Mouse (Mus musculus) hindbrain, embryonic 16.5 days (tissue): Measurements from ENCODE around the gene Rftn1. TPM values are rescaled to one million over a fixed set of nuclear protein-coding genes. Genes with fewer than 3 reads are reported as not detected.
A peak's percentile ranks its signal among the peaks of the same experiment; 100 is the strongest.

Source experiments
- ATAC-seq: fragments of 200-750 bp; cut with Nextera tagmentation; 2 replicates; pipeline ENCODE4 v1.8.0; 2017; ENCODE audit warnings: moderate TSS enrichment, moderate library complexity
- H3K27ac ChIP-seq: fragments of 300-500 bp; sonication (generic); 2 replicates; pipeline ENCODE4 v1.5.1; 2014; ENCODE audit warnings: low read depth, mild to moderate bottlenecking, control low read depth, low read length, moderate library complexity
- H3K27me3 ChIP-seq: fragments of 300-500 bp; sonication (generic); replicated peaks from 2 replicates; pipeline ENCODE4 v1.6.1; 2014; ENCODE audit warnings: low read length; ENCODE audit not compliant: control insufficient read depth, insufficient read depth
- H3K36me3 ChIP-seq: fragments of 300-500 bp; sonication (generic); 2 replicates; pipeline ENCODE4 v1.6.1; 2014; ENCODE audit warnings: mild to moderate bottlenecking, low read length, moderate library complexity, mixed read lengths; ENCODE audit not compliant: control insufficient read depth, insufficient read depth
- H3K4me1 ChIP-seq: fragments of 300-500 bp; sonication (generic); 2 replicates; pipeline ENCODE4 v1.6.1; 2014; ENCODE audit warnings: low read depth, low read length; ENCODE audit not compliant: control insufficient read depth, insufficient read depth
- H3K4me2 ChIP-seq: fragments of 300-500 bp; sonication (generic); 2 replicates; pipeline ENCODE4 v1.6.1; 2014; ENCODE audit warnings: mild to moderate bottlenecking, low read length, control low read depth, moderate library complexity
- H3K4me3 ChIP-seq: fragments of 300-500 bp; sonication (generic); 2 replicates; pipeline ENCODE4 v1.5.1; 2014; ENCODE audit warnings: mild to moderate bottlenecking, low read length, control low read depth, moderate library complexity
- H3K9ac ChIP-seq: fragments of 300-500 bp; sonication (generic); 2 replicates; pipeline ENCODE4 v1.6.1; 2014; ENCODE audit warnings: low read depth, mild to moderate bottlenecking, control low read depth, low read length, moderate library complexity
- H3K9me3 ChIP-seq: fragments of 300-500 bp; sonication (generic); 2 replicates; pipeline ENCODE4 v1.6.1; 2014; ENCODE audit warnings: mild to moderate bottlenecking, low read length, moderate library complexity; ENCODE audit not compliant: control insufficient read depth
- WGBS: fragments of 180-500 bp; shearing (Covaris S2); extraction: QIAGEN DNeasy Blood & Tissue Kit; methylation state at CpG from one replicate; pipeline ENCODE4 v1.1.7; 2014; 5-methylcytosine and 5-hydroxymethylcytosine counted together
- polyA plus RNA-seq: library from polyadenylated mRNA; unstranded; fragments of >200 nt; fragmentation: Nextera tagmentation; extraction: Ambion mirVana; gene quantifications from 2 replicates; pipeline ENCODE4 v1.2.1, GENCODE M21; 2015

Rftn1 gene
- polyA plus RNA-seq: 21.1 and 24.3 TPM in 2 replicates

DNA sequence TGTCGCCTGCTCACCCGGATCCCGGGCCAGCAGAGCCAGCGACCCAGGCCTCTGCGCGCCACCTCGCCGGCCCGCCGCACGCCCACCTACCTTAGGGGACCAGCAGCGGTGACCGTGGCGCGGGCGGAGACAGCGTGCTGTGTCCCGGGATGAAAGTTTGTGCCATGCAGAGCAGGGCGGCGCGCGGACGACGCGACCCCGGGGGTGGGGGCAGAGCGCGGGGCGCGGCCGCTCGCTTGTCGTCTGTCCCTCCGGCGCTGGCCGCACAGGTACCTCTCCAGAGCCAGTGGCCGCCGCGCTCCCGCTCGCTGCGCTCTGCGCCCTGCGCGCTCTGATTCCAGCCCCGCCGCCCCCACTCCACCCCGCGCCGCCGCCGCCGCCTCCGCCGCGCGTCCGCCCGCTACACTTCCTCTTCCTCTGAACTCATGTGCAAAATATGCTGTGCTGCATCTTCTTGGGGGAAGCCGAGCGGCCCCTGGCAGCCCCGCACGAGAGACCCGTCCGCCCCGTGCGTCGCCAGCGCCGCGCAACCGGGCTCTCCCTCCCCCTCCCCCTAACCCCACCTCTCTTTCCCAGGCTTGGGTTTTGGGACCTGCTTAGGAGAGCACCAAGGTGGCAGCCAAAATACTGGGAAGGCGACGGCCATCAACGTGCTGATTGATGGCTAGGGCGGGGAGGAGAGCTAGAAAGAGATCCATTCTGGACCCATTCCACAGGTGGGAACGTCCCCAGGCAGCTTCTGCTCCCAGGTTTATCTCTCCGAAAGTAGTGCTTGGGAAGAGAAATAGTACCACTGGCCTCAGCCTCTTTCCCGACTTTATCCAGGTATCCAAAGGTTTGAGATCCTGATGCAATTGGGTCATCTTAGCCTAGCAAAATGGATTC, at the start of gene Rftn1:
Gene Rftn1 (minus strand): TSS at position 544 of the 885 bp plus-strand sequence.
- peak within 1 kb of the TSS; percentile 79 for H3K4me3 ChIP-seq
- H3K4me2 ChIP-seq: peak within 1 kb of the TSS; percentile 100
- H3K4me1 ChIP-seq: peaks cover 24% of the 10 kb centered on the region
- 1% methylated on average over 66 of the region's 79 CpGs for WGBS
- 0 out of 2 replicates have a peak, but pooled peaks cover 5% of the 10 kb centered on the region for H3K27me3 ChIP-seq
- H3K9me3 ChIP-seq: no peaks in the 10 kb centered on the region
- H3K9ac ChIP-seq: peak within 1 kb of the TSS; percentile 74
- peak; percentile 46 for ATAC-seq
- H3K27ac ChIP-seq: 0 out of 2 replicates have a peak within 1 kb of the TSS, but pooled peaks have one; percentile 29
- no peaks in the 10 kb centered on the region for H3K36me3 ChIP-seq

DNA sequence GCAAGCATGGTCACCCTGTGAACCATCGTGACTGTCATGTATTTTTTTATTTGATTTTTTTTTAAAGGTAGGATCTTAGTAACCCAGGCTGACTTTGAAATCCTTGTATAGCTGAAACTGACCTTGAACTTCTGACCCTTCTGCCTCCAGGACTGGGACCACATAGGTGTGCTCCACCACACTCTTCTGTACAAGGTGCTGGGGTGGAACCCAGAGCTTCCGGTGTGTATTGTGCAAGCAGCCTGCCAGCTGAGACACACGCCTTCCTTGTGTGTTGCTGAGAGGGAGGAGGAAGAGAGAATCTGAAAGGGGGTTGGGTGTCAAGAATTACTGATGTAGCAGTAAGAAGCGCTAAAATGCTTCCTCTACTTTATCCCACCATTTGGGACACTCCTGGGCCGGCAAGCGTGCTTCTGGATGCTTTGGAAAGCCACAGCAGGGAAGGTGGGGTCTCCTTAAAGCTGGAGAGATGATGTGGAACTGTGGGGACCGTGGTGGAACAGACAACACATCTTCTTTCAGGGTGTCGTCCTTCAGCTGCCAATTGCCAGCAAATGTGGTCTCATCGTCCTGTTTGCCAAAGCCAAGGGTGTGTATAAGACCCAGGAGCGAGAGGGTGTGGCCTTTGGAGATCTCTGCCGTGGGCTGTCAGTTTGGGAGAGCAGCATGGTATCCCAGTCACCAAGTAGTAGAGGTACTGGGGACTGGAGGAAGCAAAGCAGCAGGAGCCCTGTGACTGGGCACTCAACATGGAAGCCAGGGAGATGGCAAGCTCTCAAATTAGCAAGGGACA, 47.5 kb upstream of the Rftn1 start:
- Histone ChIP-seq H3K4me3 (no peak overlapping the region), H3K27ac (no peak overlapping the region), H3K9ac (no peak overlapping the region), H3K4me1 (peaks cover 13% of the 10 kb centered on the region), H3K36me3 (no peaks in the 10 kb centered on the region), H3K9me3 (no peaks in the 10 kb centered on the region), H3K27me3 (0 out of 2 replicates have a peak, but pooled peaks cover 2% of the 10 kb centered on the region), H3K4me2 (no peak overlapping the region)
- WGBS: 61% methylated on average over 11 of the region's 11 CpGs
- no peak for ATAC-seq

DNA sequence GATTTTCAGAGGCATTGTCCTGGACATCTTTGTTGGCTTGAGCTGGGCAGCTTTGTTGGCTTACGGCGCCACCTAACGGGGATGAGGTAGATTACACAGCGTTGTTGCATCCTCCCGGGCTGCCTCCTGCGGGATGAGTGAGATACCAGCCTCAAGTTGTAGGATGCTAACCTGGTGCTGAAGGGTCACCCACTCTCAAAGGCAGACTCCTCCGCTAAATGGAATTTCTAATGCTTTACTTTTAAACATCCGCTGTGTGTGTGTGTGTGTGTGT, 46.9 kb upstream of the Rftn1 start:
- Histone ChIP-seq H3K9me3 (no peaks in the 10 kb centered on the region), H3K9ac (no peak overlapping the region), H3K4me3 (no peak overlapping the region), H3K27me3 (0 out of 2 replicates have a peak, but pooled peaks cover 2% of the 10 kb centered on the region), H3K4me1 (peaks cover 13% of the 10 kb centered on the region), H3K4me2 (peak overlapping the region; percentile 34), H3K36me3 (no peaks in the 10 kb centered on the region), H3K27ac (peak overlapping the region; percentile 60)
- ATAC-seq: peak; percentile 82
- WGBS: 2% methylated on average over 8 of the region's 8 CpGs

DNA sequence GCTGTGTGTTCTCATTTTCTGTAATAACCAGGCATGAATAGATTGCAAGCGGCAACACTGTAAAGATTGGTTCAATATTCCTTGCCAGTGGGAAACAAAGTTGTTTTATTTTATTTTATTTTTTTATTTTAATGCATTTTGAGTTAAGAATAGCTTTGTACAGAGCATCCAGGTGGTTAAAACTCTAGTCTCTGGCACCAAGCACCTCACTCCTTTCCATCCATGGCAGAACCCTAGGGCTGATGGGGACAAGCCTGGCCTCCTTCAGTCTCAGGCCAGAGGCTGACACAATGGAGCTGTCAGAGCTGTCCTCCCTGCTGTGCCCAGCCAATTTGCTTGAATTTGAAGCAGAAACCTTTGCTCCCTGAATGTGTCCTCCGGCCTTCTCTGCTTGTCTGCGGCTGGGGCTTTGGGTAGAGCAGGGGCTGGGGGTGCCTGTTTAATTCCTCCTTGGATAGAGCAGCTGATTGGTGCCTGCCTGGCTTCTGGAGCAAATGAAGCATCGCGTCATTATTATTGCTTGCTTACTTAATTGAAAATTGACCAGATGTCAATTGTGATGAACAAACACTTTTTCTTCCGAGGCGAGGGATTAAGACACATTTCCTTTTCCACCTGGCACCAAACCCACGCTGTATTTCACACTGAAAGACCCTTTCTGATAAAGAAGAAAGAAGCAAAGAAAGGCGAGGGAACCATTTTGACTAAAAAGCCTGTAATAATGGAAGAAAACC, 46.4 kb upstream of the Rftn1 start:
- Histone ChIP-seq H3K4me3 (no peak overlapping the region), H3K36me3 (no peaks in the 10 kb centered on the region), H3K9me3 (no peaks in the 10 kb centered on the region), H3K27ac (peak overlapping the region; percentile 60), H3K27me3 (0 out of 2 replicates have a peak, but pooled peaks cover 2% of the 10 kb centered on the region), H3K4me1 (peaks cover 13% of the 10 kb centered on the region), H3K4me2 (peak overlapping the region; percentile 34), H3K9ac (peak overlapping the region; percentile 3; the same call in 1 of the 2 replicates)
- WGBS: 15% methylated on average over 9 of the region's 9 CpGs
- peak; percentile 87 for ATAC-seq

DNA sequence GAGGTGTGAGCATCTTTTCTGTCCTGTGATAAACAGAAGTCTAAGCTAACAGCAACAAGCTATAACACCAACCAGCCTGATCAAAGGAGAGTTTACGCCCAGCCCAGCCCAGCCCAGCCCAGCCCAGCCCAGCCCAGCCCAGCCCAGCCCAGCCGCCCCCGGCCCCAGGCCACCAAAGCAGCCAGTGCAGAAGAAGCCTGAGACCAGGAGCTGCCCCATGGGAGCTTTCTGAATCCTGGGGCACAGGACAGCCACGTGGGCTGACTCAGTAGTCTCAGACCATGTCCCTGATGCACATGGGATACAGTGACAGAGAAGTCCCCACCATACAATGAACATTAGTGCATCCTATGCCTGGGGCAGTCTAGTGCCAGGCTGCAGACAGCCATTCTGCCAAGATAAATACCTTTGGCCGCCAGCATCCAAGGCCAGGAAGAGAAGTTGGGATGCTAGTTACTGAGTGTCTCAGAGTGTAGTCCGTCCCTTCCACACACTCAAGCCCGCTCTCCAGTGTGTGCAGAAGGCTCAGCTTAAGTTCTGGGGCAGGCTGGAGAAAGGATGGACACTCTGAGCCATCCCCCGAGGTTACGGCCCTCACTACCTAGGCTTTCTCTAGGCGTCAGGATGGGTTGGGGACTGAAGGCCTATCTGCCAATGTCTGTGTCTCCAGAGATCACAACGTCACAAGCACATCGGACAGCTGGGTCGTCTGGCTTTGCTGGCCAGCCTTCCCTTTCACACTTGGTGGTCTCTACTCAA, 45.6 kb upstream of the Rftn1 start:
- Histone ChIP-seq H3K4me1 (peaks cover 13% of the 10 kb centered on the region), H3K27me3 (0 out of 2 replicates have a peak, but pooled peaks cover 2% of the 10 kb centered on the region), H3K36me3 (no peaks in the 10 kb centered on the region), H3K9ac (no peak overlapping the region), H3K9me3 (no peaks in the 10 kb centered on the region), H3K27ac (peak overlapping the region; percentile 60), H3K4me3 (no peak overlapping the region), H3K4me2 (no peak overlapping the region)
- ATAC-seq: peak; percentile 53
- 32% methylated on average over 13 of the region's 13 CpGs for WGBS

DNA sequence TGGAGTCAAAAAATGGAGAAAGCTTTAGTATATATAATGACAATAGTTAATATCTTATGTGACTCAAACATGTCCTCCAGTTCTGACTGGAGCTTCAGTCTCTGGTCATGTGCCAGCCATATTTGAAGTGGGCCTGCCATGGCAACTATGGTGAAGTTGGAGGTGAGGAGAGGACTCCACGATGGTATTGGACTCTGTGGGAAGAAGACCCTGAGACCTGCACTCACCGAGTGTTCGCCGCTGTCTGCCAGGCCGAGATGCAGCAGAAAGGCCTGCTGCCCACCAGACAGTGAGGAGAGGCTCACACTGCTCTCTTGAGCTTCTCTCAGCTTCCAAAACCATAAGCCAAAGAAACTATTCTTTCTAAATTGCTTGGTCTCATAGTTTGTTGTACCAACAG, 43.5 kb upstream of the Rftn1 start:
- Histone ChIP-seq H3K36me3 (no peaks in the 10 kb centered on the region), H3K4me3 (no peak overlapping the region), H3K27me3 (0 out of 2 replicates have a peak, but pooled peaks cover 2% of the 10 kb centered on the region), H3K9ac (no peak overlapping the region), H3K4me1 (peaks cover 13% of the 10 kb centered on the region), H3K4me2 (no peak overlapping the region), H3K27ac (no peak overlapping the region), H3K9me3 (no peaks in the 10 kb centered on the region)
- no peak for ATAC-seq
- WGBS: 82% methylated on average over 5 of the region's 5 CpGs

DNA sequence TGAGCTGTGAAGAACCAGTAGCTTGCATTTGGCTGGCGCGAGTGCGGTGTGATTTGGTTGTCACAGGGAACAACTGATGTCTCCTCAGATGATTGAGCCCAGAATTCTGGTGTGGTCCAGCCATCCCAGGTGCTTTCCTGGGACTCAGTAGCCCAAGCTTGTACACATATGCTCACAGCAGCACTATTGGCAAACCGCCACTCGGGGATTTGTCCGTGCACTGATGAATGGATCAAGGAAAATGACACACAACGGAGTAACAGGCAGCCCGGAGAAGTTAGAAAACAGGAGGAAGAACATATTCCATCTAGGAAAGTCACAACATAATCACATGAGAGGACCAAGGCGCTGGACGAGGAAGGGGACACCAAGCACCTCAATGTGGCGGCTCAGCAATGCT, 42.3 kb upstream of the Rftn1 start:
- no peak for ATAC-seq
- H3K4me2 ChIP-seq: no peak overlapping the region
- no peak overlapping the region for H3K27ac ChIP-seq
- H3K9ac ChIP-seq: no peak overlapping the region
- no peaks in the 10 kb centered on the region for H3K9me3 ChIP-seq
- peaks cover 13% of the 10 kb centered on the region for H3K4me1 ChIP-seq
- H3K4me3 ChIP-seq: no peak overlapping the region
- H3K27me3 ChIP-seq: no peaks in the 10 kb centered on the region
- 82% methylated on average over 11 of the region's 11 CpGs for WGBS
- no peaks in the 10 kb centered on the region for H3K36me3 ChIP-seq

DNA sequence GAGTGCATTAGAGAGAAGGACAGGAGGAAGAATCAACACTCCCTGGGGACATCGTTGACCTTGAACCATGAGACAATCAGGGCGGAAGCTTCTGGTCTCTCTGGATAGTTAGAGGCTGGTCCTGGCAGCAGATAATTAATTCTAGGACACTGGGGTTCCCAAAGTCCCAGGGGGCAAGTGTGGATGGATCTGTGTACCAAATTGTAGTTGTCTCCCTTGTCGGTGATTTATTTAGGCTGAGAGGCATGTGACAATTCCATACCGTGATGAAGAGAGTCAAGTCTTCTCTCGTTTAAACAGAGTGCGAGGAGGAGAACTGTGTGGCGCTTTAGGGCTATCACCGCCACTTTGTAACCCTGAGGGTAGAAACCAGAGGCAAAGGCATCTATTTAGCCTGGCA, 40.7 kb upstream of the Rftn1 start:
- Histone ChIP-seq H3K27ac (no peak overlapping the region), H3K4me2 (no peak overlapping the region), H3K9ac (no peak overlapping the region), H3K9me3 (no peaks in the 10 kb centered on the region), H3K36me3 (no peaks in the 10 kb centered on the region), H3K4me1 (peaks cover 2% of the 10 kb centered on the region; the same call in 1 of the 2 replicates), H3K27me3 (no peaks in the 10 kb centered on the region), H3K4me3 (no peak overlapping the region)
- ATAC-seq: no peak
- 80% methylated on average over 8 of the region's 8 CpGs for WGBS
